Mouse (Mus musculus) kidney, adult 9 months (tissue): ENCODE measurements around the gene Kpna1.
"Not testable (repeated sequence)": the region's sequence is repeated elsewhere in the genome, so short reads cannot be mapped to it uniquely, and the experiment has no call there.

Experiments used
- DNase-seq: peaks from one replicate; pipeline ENCODE4 v3.0.0; 2022

The Kpna1 gene

DNA sequence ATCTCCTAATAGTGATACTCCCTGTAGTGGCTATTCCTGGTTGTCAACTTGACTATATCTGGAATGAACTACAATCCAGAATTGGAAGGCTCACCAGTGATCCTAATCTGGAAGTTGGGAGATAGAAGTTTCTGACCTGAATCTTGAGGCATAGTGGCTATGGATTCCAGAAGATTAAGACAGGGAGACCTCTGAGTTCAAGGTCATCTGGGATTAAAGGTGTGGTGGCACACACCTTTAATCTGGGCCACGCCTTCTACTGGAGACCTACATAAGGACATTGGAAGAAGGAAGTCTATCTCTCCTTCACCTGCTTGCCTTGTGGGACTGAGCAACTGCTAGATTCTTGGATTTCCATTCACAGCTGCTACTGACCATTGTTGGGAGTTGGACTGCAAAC, at the start of gene Kpna1:
Gene Kpna1 (plus strand): TSS at position 301 of the 400 bp plus-strand sequence.
- not testable (repeated sequence) for DNase-seq

DNA sequence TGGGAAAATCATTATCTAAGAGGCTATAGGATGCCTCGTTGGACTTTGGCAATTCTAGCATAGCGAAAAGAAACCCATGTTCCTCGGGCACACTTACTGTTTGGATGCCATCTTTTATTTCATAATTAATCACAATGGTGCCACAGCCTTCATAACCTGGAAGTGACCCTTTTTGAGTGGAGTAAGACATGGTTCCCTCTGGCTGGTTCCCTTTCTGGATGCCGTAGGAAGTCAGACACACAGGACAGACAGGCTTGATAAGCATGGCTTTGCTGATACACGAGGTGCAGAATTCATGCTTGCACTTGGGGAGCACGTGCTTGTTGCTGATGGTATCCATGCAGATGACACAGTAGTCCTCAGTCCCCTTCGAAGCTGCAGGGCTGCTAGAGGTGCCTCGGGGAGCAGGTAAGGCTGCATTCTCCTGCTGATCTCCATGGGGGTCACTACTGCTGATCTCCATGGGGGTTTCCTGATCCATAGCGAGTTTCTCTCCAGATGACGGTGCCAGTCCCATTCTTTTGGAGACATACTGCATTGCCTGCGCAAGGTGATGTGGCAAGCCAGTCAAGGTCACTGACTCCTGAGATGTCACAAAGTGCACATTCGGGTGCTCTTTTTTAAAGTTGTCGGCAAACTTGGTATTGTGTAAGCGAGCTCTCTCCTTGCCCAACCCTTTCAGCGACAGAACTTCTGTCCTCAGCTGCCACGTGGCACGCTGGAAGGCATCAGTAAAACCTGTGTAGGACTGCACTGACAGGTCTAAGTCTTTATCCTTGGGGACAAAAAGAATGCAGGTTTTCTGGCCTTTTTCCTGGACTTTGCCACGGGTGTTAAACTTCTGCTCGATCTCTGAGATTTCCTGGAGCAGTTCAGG, 46.1 kb upstream of the Kpna1 start:
- DNase-seq, result no peak

DNA sequence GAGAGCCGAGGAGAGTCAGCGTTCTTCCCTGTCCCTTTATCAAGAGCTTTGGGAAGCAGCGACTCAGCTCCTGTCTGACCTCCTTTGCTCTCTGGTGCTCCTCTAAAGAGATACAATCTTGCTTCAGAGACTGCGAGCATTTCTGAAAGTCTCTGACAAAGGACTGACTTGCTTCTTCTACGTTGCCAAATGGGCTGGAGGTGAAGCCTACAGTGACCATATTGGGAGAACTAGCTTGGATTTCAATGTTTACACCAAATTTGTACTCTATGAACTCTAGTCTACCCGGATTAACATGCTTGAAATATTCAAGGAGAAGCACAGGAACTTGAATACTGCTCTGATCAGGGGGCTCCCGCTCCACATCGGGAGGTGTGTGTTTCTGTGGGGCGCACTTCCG, 45.4 kb upstream of the Kpna1 start:
- no peak for DNase-seq

DNA sequence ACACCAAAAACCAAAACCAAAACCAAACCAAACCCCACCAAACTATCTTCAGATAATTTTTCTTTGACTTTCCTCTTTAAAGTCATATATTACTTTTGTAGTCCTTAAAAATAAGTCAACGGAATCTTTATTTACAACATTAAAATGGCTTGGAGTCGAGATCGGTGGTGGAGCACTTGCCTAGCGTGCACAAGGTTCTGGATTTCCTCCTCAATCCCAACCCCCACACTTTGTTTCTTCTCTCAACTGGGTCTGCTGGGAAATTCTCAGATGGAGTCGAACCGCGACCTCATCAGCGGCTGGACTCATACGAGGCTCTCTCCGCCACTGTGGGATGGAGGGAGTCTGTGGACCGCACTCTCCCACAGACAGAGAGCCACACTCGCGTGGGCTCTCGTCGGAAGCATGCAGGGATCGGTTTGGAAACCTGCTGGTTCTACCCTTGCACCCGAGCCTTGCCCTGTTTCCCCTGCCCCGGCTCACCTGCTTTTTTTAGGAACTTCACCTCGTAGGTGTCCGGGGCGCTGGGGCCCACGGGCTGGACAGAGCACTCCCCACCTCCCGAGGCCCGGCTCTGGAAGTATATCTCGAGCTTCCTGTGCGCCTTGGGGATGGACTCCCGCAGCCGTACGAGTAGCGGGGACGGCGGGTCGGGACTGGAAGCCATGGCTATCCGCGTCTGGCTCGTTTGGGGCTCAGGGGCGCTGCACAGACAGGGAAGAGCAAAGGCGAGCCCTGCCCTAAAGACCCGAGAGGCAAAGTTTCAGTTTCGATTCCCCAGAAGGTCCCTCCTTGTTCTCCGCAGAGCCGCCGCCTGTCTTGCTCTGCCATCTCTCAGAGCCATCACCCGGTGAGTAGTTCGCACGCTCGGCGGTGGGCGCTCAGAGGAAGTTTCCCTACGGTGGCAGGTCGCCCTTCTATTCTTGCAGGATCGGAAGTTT, 40.1 kb upstream of the Kpna1 start, which contains the start of the genes Parp9 and Dtx3l:
Gene Parp9 (plus strand): TSS at position 260 of the 941 bp plus-strand sequence.
Gene Dtx3l (minus strand): TSS at position 941 of the 941 bp plus-strand sequence.
- DNase-seq, result peak; percentile 67

DNA sequence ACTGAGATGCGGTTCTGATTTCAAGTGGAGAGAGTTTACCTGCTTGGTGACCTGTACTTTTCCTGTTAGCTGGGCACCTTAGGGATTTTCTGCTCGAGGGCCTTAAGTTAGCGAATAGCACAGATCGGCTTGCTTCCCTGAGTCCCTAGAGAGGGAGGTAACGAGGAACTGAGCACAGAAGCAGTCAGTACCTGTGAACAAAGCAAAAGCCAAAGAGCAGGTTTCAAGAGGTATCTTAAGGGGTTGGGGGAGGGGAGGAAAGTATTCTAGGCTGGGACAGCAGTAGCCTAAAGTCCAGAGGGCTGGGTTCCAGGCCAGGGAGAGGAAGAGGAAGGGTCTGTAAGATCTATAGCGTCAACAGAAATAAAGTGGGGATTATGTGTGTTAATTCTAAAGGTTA, 39.3 kb upstream of the Kpna1 start:
- peak; percentile 56 for DNase-seq

DNA sequence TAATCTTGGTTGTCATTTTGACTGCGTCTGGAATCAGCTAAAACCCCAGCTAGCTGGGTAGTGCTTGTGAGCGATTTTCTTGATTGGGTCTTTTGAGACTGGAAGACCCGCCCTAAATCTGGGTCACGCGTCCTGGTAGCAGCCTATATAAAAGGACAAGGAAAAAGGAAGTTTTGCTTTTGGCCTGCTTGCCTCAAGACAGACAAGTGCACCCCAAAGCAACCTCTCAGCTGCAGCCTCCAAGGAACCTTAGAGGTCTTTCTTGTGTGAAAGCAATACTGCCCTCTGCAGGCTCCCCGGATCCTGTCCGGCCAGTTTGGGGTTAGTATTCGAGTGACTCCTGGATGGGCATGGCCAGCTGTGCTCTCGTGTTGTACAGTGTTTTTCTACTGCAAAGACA, 38.9 kb upstream of the Kpna1 start:
- peak; percentile 95 for DNase-seq

DNA sequence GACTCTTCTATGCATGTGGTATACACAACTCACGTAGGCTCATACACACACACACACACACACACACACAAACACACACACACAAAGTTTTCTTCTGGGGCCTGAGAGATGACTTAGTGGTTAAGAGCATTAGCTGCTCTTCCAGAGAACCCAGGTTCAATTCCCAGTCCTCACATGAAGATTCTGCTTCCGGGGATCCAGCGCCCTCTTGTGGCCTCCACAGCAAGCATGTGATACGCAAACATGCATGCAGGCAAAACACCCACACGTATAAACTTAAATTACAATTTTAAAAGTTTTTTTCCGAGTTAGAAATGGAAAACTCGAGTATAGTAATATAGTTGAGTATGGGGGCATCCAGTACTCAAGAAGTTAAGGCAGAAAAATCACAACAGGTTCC, 37.2 kb upstream of the Kpna1 start:
- peak; percentile 36 for DNase-seq

DNA sequence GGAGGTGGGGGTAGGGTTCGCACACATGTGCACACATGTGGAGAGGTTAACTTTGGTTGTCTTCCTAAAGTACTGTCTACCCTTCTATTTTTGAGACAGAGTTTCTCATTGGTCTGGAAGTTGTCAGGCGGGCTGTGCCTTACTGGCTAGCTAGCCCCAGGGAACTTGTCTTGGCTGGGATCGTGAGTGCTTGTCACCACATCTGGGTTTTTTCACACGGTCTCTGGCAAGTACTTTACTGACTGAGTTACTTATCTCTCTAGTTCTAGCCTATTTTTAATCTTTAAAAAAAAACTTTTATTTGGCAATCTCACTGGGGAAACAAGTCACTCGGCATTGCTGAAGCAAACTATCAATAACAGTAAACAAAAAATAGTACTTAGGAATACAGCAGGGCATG, 29.3 kb upstream of the Kpna1 start:
- no peak for DNase-seq

DNA sequence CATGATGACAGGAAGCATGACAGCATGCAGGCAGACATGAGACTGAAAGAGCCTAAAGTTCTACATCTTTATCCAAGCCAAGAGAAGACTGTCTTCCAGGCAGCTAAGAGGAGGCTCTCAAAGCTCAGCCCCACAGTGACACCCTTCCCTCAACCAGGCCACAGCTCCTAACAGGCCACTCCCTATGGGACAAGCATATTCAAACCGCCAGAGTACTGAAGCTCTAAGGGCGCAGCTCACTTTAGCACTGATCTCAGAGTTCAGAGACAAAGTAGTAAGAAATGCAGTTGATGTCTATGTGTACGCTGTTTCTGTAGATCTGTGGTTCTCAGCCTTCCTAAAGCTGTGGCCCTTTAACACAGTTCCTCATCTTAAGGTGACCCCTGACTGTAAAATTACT, 27.3 kb upstream of the Kpna1 start:
- DNase-seq, result no peak

DNA sequence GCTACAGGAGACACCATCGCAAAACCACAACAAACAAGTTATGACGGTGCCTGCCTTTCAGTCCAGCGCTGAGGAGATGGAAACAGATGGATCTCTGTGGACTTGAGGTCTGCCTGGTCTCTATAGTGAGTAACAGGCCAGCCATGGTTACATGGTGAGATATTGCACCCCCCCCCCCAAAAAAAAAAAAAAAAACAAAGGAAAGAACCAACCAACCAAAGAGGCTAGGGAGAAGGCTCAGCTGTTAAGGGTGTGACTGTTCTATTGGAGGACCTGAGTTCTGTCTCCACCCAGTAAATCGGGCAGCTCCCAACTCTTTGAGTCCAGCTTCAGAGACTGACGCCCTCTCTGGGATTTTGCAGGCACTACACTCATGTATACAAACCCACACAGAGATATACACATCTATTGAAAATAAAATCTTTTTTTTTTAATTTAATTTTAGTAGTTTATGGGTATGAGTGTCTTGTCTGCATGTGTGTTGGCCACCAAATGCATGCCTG, 25.9 kb upstream of the Kpna1 start:
- no peak for DNase-seq

DNA sequence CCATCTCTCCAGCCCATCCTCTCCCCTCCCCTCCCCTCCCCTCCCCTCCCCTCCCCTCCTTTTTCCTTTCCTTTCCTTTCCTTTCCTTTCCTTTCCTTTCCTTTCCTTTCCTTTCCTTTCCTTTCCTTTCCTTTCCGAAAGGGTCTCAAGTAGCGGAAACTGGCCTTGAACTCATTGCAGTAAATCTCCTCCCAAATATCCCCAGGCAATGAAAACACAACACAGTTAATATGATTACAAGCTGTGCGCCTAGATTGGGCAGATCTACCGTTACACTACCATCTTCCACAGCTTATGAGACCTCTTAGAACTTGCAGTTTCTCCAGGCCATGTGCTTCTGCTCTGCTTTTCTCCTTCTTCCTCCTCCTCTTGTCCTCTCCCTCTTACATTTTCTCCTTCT, 12.6 kb upstream of the Kpna1 start:
- not testable (repeated sequence) for DNase-seq

DNA sequence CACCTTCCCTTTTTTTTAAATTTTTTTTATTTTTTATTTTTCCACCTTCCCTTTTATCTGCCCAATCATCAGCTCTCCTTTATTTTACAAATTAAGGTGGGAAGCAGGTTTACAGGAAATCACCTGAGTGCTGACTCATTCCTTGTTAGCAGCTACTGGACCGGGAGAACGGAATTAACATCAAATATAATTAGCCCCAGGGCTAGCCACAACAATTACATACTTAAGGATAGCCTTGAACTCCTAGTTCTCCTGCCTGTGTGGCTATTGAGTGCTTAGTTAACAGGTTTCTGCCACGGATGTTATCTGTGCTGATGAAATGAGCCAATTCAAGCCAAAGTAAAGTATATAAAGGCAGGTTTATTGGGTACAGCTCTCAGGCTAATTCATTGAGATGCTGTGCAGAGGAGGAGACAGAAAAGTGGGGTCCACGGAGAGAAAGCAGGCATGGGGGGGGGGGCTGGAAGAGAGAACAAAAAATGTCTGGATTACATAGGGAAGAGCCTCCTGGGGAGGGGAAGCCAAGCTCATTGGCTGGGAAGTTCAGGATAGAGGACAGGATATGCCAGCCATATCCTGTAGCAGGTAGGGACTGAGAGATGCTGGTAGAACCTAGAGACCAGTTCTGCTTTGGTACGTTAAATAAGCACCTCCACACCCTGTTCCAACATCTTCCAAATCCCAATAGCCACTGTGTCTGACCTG, 12.0 kb upstream of the Kpna1 start:
- no peak for DNase-seq

DNA sequence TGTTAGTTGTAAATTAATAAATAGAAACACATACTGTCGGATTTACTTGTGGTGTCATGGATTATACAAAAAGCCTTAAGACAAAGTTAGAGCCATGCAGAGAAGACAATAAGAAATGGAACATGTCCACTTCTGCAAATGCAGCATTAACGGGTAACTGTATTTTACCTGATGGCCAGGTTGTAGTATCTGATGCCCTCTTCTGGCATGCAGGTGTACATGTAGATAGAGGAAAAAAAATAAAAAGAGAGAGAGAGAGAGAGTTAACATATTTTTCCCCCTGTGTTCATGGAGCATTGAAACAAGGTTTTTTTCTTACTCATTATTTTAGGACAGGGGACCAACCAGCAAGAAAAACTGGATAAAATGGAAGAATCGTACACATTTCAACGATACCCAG, 11.2 kb upstream of the Kpna1 start:
- DNase-seq, result no peak

DNA sequence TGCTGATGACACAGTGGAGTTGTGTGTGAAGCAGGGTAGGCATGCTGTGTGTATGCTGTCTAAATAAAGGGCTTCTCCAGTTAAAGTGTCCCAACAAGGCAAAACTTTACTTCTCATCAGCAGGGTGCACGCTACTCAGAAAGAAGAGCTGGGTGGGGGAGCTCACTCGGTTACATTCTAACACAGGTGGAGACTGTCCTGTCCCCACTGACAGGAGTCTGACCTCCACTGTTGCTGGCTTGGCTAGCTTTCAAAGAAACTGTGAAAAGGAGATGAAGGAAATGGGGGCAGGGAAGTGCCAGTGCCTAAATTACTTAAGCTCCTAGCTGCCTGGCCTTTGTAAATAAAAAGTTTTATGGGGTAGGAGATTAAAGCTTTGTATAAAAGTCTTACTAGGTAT, 10.4 kb upstream of the Kpna1 start:
- DNase-seq, result no peak

DNA sequence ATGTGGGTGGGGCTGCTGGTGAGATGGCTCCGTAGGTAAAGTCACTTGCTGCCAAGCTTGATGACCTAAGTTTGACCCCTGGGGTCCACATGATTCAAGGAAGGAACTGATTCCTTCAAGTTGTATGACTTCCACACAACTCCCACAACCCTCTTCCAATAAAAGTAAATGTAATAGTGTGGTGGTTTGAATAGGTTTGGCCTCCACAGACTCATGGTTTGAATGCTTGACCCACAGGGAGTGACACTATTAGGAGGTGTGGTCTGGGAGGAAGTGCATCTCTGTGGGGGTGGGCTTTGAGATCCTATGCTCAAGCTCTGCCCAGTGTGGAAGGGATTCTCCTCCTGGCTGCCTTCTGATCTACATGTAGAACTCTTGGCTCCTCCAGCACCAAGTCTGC, 4.5 kb upstream of the Kpna1 start:
- no peak for DNase-seq

DNA sequence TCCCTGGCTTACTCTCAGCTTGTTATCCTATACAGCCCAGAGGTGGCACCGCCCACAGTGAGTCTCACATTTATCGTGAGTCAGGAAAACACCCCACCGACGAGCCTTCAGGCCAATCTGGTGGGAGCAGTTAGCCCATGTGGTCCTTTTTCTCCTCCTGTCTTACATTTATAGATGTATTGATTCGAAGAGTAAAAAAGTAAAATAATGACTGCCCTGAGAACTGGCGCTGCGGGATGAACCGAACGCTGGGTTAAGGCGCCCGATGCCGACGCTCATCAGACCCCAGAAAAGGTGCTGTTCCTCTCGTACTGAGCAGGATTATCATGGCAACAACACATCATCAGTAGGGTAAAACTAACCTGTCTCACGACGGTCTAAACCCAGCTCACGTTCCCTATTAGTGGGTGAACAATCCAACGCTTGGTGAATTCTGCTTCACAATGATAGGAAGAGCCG, 2.8 kb downstream of the Kpna1 start:
- DNase-seq, result peak; percentile 100

DNA sequence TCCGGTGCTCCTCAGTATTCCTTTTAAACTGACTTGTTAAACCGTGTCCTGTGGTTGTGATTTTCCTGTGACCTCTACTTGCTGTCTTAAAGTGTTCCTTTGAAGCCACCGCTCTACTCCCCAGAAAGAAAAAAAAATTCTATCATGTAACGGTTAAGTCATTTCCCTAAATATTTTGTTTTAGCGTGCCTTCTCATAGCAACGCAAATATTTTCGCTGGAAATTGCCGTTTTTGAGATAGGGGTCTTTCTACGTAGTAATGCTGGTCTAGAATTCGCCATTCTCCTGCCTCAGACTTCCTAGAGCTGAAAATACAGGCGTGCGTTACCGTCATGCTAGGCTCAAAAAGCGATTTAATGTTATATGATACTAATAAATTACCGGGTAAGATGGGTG, 4.0 kb downstream of the Kpna1 start:
- DNase-seq, result no peak

DNA sequence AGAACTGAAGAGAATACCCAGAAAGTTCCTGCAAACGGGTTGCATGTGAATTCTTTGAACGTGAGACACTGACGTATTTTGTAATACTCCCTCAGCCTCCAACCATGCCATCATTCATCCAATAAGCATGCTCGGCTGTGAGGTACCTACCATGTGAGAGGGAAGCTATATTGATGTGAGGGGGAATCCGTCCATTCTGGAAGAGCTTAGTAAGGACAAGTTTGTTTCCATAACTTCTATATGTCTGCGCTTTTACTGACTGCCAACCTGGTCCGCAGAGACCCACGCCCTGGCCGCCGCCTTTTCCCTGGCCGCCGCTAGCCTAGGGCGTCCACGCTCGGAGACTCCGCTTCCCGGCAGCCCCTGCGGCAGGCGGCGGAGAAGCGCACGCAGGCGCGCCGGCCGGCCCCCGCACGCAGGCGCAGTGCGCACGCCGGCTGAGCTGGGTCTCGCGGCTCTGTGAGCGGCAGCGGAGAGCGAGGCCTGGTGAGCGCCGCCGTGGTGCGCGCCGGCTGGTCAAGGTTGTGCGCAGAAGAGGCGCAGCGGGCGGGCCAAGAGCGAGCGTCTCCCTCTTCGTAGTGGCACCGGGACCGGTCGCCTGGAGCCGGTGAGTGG, 4.5 kb downstream of the Kpna1 start:
- DNase-seq, result peak; percentile 88

DNA sequence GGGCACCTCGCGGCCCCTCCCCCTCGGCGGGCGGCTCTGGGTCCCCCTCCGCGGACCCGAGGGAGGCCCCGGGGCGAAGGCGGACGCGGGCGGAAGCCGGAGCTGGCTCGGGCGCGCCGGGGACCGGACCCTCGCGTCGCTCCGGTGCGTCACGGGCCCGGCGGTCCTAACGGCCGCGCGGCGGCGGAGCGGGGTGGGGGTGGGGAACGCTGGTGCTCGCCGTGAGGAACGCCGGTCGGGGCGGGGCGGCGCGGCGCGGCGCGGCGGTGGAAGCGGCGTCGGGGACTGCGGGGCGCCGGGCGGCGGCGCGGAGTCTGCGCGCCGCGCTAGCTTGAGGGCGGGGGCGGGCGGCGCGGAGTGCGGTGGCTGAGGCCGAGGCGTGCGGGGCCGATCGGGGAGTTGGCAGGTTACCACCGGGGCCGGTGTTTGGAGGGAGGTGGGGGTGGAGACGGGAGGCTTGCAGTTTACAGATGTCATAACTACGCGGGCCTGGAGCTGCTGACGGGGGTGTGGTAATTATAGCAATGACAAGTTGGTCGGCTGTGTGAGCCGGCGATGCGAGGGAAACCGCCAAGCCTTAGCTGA, 5.1 kb downstream of the Kpna1 start:
- DNase-seq, result peak; percentile 57

DNA sequence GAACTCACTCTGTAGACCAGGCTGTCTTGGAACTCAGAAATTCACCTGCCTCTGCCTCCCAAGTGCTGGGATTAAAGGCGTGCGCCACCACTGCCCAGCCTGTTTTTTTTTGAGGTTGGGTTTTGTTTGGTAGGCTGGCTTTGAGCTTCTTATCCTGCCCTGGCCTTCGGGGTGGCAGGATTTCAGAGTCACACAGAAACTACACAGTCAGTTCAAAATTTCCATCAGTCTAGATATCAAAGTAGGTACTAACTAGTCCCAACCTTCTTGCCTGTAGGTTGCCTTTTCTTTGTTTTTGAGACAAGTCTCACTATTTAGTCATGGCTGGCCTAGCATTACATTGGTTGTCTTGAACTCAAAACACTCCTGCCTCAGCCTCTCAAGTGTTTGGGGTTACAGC, 5.9 kb downstream of the Kpna1 start:
- DNase-seq, result no peak

DNA sequence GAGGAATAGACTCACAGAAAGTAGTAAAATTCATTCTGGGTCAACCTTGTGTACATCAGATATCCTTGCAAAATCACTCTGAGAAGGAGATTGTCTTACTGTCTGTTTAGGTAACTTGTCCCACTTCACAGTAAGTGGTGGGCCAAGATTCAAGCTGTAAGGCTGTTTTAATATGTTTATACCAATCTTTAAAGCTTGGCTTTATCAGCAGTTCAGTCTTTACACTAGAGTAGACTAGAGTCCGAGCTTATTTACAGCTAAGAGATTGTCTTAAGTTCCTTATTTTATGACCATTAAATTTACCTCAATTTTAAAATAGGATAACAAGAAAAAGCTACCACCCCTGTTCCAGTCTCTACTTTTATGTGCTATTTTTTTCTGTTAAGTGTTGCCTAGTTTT, 9.4 kb downstream of the Kpna1 start:
- DNase-seq, result no peak

DNA sequence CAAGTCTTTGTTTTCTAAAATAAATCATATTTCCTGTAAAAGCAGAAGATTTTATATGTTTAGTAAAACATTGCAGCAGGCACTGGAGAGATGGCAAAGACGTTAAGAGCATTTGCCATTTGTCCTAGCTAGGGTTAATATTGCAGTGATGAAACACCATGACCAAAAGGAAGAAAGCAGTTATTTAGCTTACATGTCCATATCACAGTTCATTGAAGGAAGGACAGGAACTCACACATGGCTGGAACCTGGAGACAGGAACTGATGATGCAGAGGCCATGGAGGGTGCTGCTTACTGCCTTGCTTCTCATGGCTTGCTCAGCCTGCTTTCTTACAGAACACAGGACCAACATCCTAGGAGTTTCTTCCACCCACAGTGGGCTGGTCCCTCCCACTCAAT, 13.8 kb downstream of the Kpna1 start:
- no peak for DNase-seq
